Mouse (Mus musculus): ENCODE results near the gene Fbrsl1. TPM values are rescaled to one million over a fixed set of nuclear protein-coding genes. Genes with fewer than 3 reads are reported as not detected.
A peak's percentile ranks its signal among the peaks of the same experiment; 100 is the strongest.

Fbrsl1 gene
- total RNA-seq, 1 experiment, result 44.4 TPM

- no peak overlapping the region; a peak in 1 of 4 replicates for H3K4me3 ChIP-seq (ENCODE audit: insufficient read depth in 1 of 2, low read depth in 1 of 2, low read length in 2 of 2, poor library complexity in 1 of 2, severe bottlenecking in 1 of 2)
- H3K9me3 ChIP-seq (ENCODE audit: control insufficient read depth, insufficient read depth, low read depth, low read length), result no peaks in the 10 kb centered on the region
- TF ChIP-seq ZNF384 (IDR thresholded peaks at IDR 0.05; ENCODE audit: low read depth, low read length) (no peak), ZC3H11A (IDR thresholded peaks at IDR 0.05; ENCODE audit: borderline replicate concordance, low read depth, low read length) (0 out of 2 replicates have a peak, but pooled peaks have one; percentile 17), CHD2 (IDR thresholded peaks at IDR 0.05; ENCODE audit: low read depth, low read length) (no peak)
- H3K27ac ChIP-seq (ENCODE audit: insufficient read depth, low read depth, low read length, poor library complexity, severe bottlenecking), result no peak overlapping the region
- DNase-seq (ENCODE audit: low read depth, low spot score), result peak; percentile 78
- in situ Hi-C loops (cut with MboI; ENCODE audit: low sequenced_read_pairs in 2 of 2, unreplicated experiment in 2 of 2), result no loop called here
- no peak overlapping the region for H3K9ac ChIP-seq (ENCODE audit: insufficient read depth, low read depth, low read length, poor library complexity, severe bottlenecking)
- peaks cover 0 to 13% of the 10 kb centered on the region in 2 experiments; a peak in 2 of 4 replicates for H3K4me1 ChIP-seq (ENCODE audit: control insufficient read depth in 2 of 2, insufficient read depth in 2 of 2, low read length in 2 of 2, poor library complexity in 1 of 2)
- peaks cover 17% of the 10 kb centered on the region; the same call in 1 of the 2 replicates for H3K36me3 ChIP-seq (ENCODE audit: control insufficient read depth, insufficient read depth, low read length, poor library complexity, severe bottlenecking)
Observed at GRCm38 (mm10) chr5:110376802-110377433, 71.4 kb downstream of the Fbrsl1 start.

GRCm38 (mm10) chr5:110363822-110364545 is 84.3 kb downstream of the Fbrsl1 start:
- Histone ChIP-seq H3K9ac (ENCODE audit: insufficient read depth, low read depth, low read length, poor library complexity, severe bottlenecking) (peak overlapping the region; percentile 71), H3K9me3 (ENCODE audit: control insufficient read depth, insufficient read depth, low read depth, low read length) (no peaks in the 10 kb centered on the region), H3K36me3 (ENCODE audit: control insufficient read depth, insufficient read depth, low read length, poor library complexity, severe bottlenecking) (peaks cover 10% of the 10 kb centered on the region; the same call in 1 of the 2 replicates), H3K4me1 (ENCODE audit: control insufficient read depth in 2 of 2, insufficient read depth in 2 of 2, low read length in 2 of 2, poor library complexity in 1 of 2) (peaks cover 0 to 13% of the 10 kb centered on the region in 2 experiments; a peak in 2 of 4 replicates), H3K4me3 (ENCODE audit: insufficient read depth in 1 of 2, low read depth in 1 of 2, low read length in 2 of 2, poor library complexity in 1 of 2, severe bottlenecking in 1 of 2) (peak overlapping the region; percentile 74 to 77), H3K27ac (ENCODE audit: insufficient read depth, low read depth, low read length, poor library complexity, severe bottlenecking) (peak overlapping the region; percentile 8)
- DNase-seq (ENCODE audit: low read depth, low spot score), result no peak
- in situ Hi-C loops (cut with MboI; ENCODE audit: low sequenced_read_pairs in 2 of 2, unreplicated experiment in 2 of 2), result no loop called here
- TF ChIP-seq HCFC1 (IDR thresholded peaks at IDR 0.05; ENCODE audit: borderline replicate concordance, insufficient read depth, low read length) (no peak), ZNF384 (IDR thresholded peaks at IDR 0.05; ENCODE audit: low read depth, low read length) (no peak), ZC3H11A (IDR thresholded peaks at IDR 0.05; ENCODE audit: borderline replicate concordance, low read depth, low read length) (no peak), CHD2 (IDR thresholded peaks at IDR 0.05; ENCODE audit: low read depth, low read length) (no peak), MAFK (IDR thresholded peaks at IDR 0.05; ENCODE audit: insufficient read depth, low read depth, low read length) (no peak)

- TF ChIP-seq ZC3H11A (IDR thresholded peaks at IDR 0.05; ENCODE audit: borderline replicate concordance, low read depth, low read length), result no peak
- TF ChIP-seq MAFK (IDR thresholded peaks at IDR 0.05; ENCODE audit: insufficient read depth, low read depth, low read length), result no peak
- no peak for TF ChIP-seq CHD2 (IDR thresholded peaks at IDR 0.05; ENCODE audit: low read depth, low read length)
- no peak for TF ChIP-seq ZNF384 (IDR thresholded peaks at IDR 0.05; ENCODE audit: low read depth, low read length)
- TF ChIP-seq HCFC1 (IDR thresholded peaks at IDR 0.05; ENCODE audit: borderline replicate concordance, insufficient read depth, low read length), result 0 out of 2 replicates have a peak, but pooled peaks have one; percentile 4
- Histone ChIP-seq H3K36me3 (ENCODE audit: control insufficient read depth, insufficient read depth, low read length, poor library complexity, severe bottlenecking) (peaks cover 6% of the 10 kb centered on the region; the same call in 1 of the 2 replicates), H3K9ac (ENCODE audit: insufficient read depth, low read depth, low read length, poor library complexity, severe bottlenecking) (peak overlapping the region; percentile 71), H3K4me3 (ENCODE audit: insufficient read depth in 1 of 2, low read depth in 1 of 2, low read length in 2 of 2, poor library complexity in 1 of 2, severe bottlenecking in 1 of 2) (peak overlapping the region; percentile 74 to 77), H3K9me3 (ENCODE audit: control insufficient read depth, insufficient read depth, low read depth, low read length) (no peaks in the 10 kb centered on the region), H3K4me1 (ENCODE audit: control insufficient read depth in 2 of 2, insufficient read depth in 2 of 2, low read length in 2 of 2, poor library complexity in 1 of 2) (peaks cover 0 to 13% of the 10 kb centered on the region in 2 experiments; a peak in 2 of 4 replicates), H3K27ac (ENCODE audit: insufficient read depth, low read depth, low read length, poor library complexity, severe bottlenecking) (peak overlapping the region; percentile 8; the same call in 1 of the 2 replicates)
- DNase-seq (ENCODE audit: low read depth, low spot score), result peak; percentile 54
- in situ Hi-C loops (cut with MboI; ENCODE audit: low sequenced_read_pairs in 2 of 2, unreplicated experiment in 2 of 2), result no loop called here
Observed at GRCm38 (mm10) chr5:110363179-110363821, 85.0 kb downstream of the Fbrsl1 start.

- Histone ChIP-seq H3K36me3 (ENCODE audit: control insufficient read depth, insufficient read depth, low read length, poor library complexity, severe bottlenecking) (peaks cover 3% of the 10 kb centered on the region; the same call in 1 of the 2 replicates), H3K27ac (ENCODE audit: insufficient read depth, low read depth, low read length, poor library complexity, severe bottlenecking) (no peak overlapping the region), H3K9ac (ENCODE audit: insufficient read depth, low read depth, low read length, poor library complexity, severe bottlenecking) (peak overlapping the region; percentile 71), H3K4me1 (ENCODE audit: control insufficient read depth in 2 of 2, insufficient read depth in 2 of 2, low read length in 2 of 2, poor library complexity in 1 of 2) (peaks cover 0 to 13% of the 10 kb centered on the region in 2 experiments; a peak in 2 of 4 replicates), H3K4me3 (ENCODE audit: insufficient read depth in 1 of 2, low read depth in 1 of 2, low read length in 2 of 2, poor library complexity in 1 of 2, severe bottlenecking in 1 of 2) (peak overlapping the region; percentile 62 to 74), H3K9me3 (ENCODE audit: control insufficient read depth, insufficient read depth, low read depth, low read length) (no peaks in the 10 kb centered on the region)
- DNase-seq (ENCODE audit: low read depth, low spot score), result no peak
- TF ChIP-seq CHD2 (IDR thresholded peaks at IDR 0.05; ENCODE audit: low read depth, low read length) (no peak), ZNF384 (IDR thresholded peaks at IDR 0.05; ENCODE audit: low read depth, low read length) (no peak), ZC3H11A (IDR thresholded peaks at IDR 0.05; ENCODE audit: borderline replicate concordance, low read depth, low read length) (no peak), HCFC1 (IDR thresholded peaks at IDR 0.05; ENCODE audit: borderline replicate concordance, insufficient read depth, low read length) (no peak), MAFK (IDR thresholded peaks at IDR 0.05; ENCODE audit: insufficient read depth, low read depth, low read length) (no peak)
- in situ Hi-C loops (cut with MboI; ENCODE audit: low sequenced_read_pairs in 2 of 2, unreplicated experiment in 2 of 2), result no loop called here
Observed at GRCm38 (mm10) chr5:110362813-110363178, 85.5 kb downstream of the Fbrsl1 start.
